Mouse (Mus musculus) adrenal gland, adult 2 months (tissue): ENCODE results near the gene Ugt1a6a. TPM values are rescaled to one million over a fixed set of nuclear protein-coding genes. Genes with fewer than 3 reads are reported as not detected.
"Not testable (repeated sequence)": the region's sequence is repeated elsewhere in the genome, so short reads cannot be mapped to it uniquely, and the experiment has no call there.

Experiments used
- DNase-seq: peaks from one replicate; pipeline ENCODE4 v3.0.0; 2021
- long read RNA-seq: library from polyadenylated mRNA; stranded (forward); transcript quantifications from one replicate; pipeline ENCODE4 v2.0.0, GENCODE M21; 2021
- polyA plus RNA-seq: library from polyadenylated mRNA; depleted of rRNA; stranded (reverse); fragments of >200 nt; gene quantifications from 2 replicates; pipeline ENCODE4 v1.2.3, GENCODE M21; 2012; rRNA removed
- total RNA-seq, 2 experiments: library from RNA; stranded (reverse); gene quantifications; 2 replicates each; pipeline ENCODE4 v1.2.3; 2021

Gene Ugt1a6a
- 10 to 100 TPM; 10.5 to 17.9 TPM for total RNA-seq
- polyA plus RNA-seq: 5.1 and 7.6 TPM in 2 replicates
- long read RNA-seq, transcript Ugt1a6a-202 (6 exons, 2,297 nt): major isoform, 22 of 23 reads
- long read RNA-seq, partial matches to known transcripts: 0 of 23 reads
- long read RNA-seq, other reads (novel, unspliced or antisense): 1 of 23 reads

GRCm38 (mm10) chr1:88134457-88135011 is at the start of gene Ugt1a6a:
TSS of gene Ugt1a6a (plus strand) at chr1:88134809.
- DNase-seq: peak; percentile 66

- no peak for DNase-seq
Measured at GRCm38 (mm10) chr1:88086125-88086524, 48.5 kb upstream of the Ugt1a6a start.

- no peak for DNase-seq
Measured at GRCm38 (mm10) chr1:88087513-88087912, 47.1 kb upstream of the Ugt1a6a start, which contains the start of gene Ugt1a8. TSS of gene Ugt1a8 (plus strand) at chr1:88087813.

GRCm38 (mm10) chr1:88092341-88092740 is 42.3 kb upstream of the Ugt1a6a start:
- DNase-seq: no peak

GRCm38 (mm10) chr1:88094270-88094676 is 40.3 kb upstream of the Ugt1a6a start:
- not testable (repeated sequence) for DNase-seq

GRCm38 (mm10) chr1:88094941-88095492 is 39.6 kb upstream of the Ugt1a6a start, which contains the start of gene Ugt1a7c:
TSS of gene Ugt1a7c (plus strand) at chr1:88095062.
- no peak for DNase-seq

- DNase-seq: not testable (repeated sequence)
Measured at GRCm38 (mm10) chr1:88098546-88098945, 36.1 kb upstream of the Ugt1a6a start.

- DNase-seq: peak; percentile 29
Measured at GRCm38 (mm10) chr1:88099691-88100090, 34.9 kb upstream of the Ugt1a6a start.

GRCm38 (mm10) chr1:88103019-88103418 is 31.6 kb upstream of the Ugt1a6a start, which contains the start of gene Ugt1a6b:
TSS of gene Ugt1a6b (plus strand) at chr1:88103252.
- peak; percentile 14 for DNase-seq

GRCm38 (mm10) chr1:88103697-88104468 is 30.7 kb upstream of the Ugt1a6a start:
- peak; percentile 20 for DNase-seq

- DNase-seq: peak; percentile 19
Measured at GRCm38 (mm10) chr1:88104667-88105430, 29.8 kb upstream of the Ugt1a6a start.

- no peak for DNase-seq
Measured at GRCm38 (mm10) chr1:88105656-88106055, 29.0 kb upstream of the Ugt1a6a start.

GRCm38 (mm10) chr1:88109027-88109557 is 25.5 kb upstream of the Ugt1a6a start:
- not testable (repeated sequence) for DNase-seq

- DNase-seq: not testable (repeated sequence)
Measured at GRCm38 (mm10) chr1:88109604-88110003, 25.0 kb upstream of the Ugt1a6a start.

GRCm38 (mm10) chr1:88112769-88113168 is 21.8 kb upstream of the Ugt1a6a start:
- not testable (repeated sequence) for DNase-seq

GRCm38 (mm10) chr1:88120550-88120949 is 14.1 kb upstream of the Ugt1a6a start:
- DNase-seq: not testable (repeated sequence)

- DNase-seq: not testable (repeated sequence)
Measured at GRCm38 (mm10) chr1:88121521-88121920, 13.1 kb upstream of the Ugt1a6a start.

GRCm38 (mm10) chr1:88125827-88126360 is 8.7 kb upstream of the Ugt1a6a start:
- not testable (repeated sequence) for DNase-seq

GRCm38 (mm10) chr1:88129091-88129490 is 5.5 kb upstream of the Ugt1a6a start:
- peak; percentile 72 for DNase-seq

- not testable (repeated sequence) for DNase-seq
Measured at GRCm38 (mm10) chr1:88130223-88130622, 4.4 kb upstream of the Ugt1a6a start.

- no peak for DNase-seq
Measured at GRCm38 (mm10) chr1:88133908-88134456, 627 bp upstream of the Ugt1a6a start.
